Mouse (Mus musculus): Measurements from ENCODE around the gene Oxct1. TPM values are rescaled to one million over a fixed set of nuclear protein-coding genes. Genes with fewer than 3 reads are reported as not detected.

The Oxct1 gene
- polyA plus RNA-seq, 1 experiment from 2014 or later = 243 TPM

- no peak overlapping the region for H3K9ac ChIP-seq
- no peak overlapping the region for H3K27ac ChIP-seq
- H3K4me1 ChIP-seq = peaks cover 5% of the 10 kb centered on the region; the same call in 1 of the 2 replicates
- no peaks in the 10 kb centered on the region for H3K36me3 ChIP-seq
- H3K4me3 ChIP-seq = no peak overlapping the region
- WGBS = 67% methylated on average over 2 of the region's 2 CpGs
- H3K27me3 ChIP-seq = no peaks in the 10 kb centered on the region
- H3K4me2 ChIP-seq = no peak overlapping the region
- no peaks in the 10 kb centered on the region for H3K9me3 ChIP-seq
- ATAC-seq (ENCODE audit: borderline replicate concordance, extremely low read depth, low FRiP score, low TSS enrichment) = no peak
Measured at GRCm38 (mm10) chr15:3999144-3999543, 27.0 kb upstream of the Oxct1 start.

- no peak for ATAC-seq (ENCODE audit: borderline replicate concordance, extremely low read depth, low FRiP score, low TSS enrichment)
- no peaks in the 10 kb centered on the region for H3K27me3 ChIP-seq
- H3K4me2 ChIP-seq = no peak overlapping the region
- no peak overlapping the region for H3K4me3 ChIP-seq
- no peaks in the 10 kb centered on the region for H3K36me3 ChIP-seq
- H3K9ac ChIP-seq = no peak overlapping the region
- no peak overlapping the region for H3K27ac ChIP-seq
- WGBS = 77% methylated on average over 2 of the region's 2 CpGs
- no peaks in the 10 kb centered on the region for H3K4me1 ChIP-seq
- H3K9me3 ChIP-seq = no peaks in the 10 kb centered on the region
Measured at GRCm38 (mm10) chr15:4000536-4000935, 25.6 kb upstream of the Oxct1 start.

- Histone ChIP-seq H3K27ac (no peak overlapping the region), H3K27me3 (no peaks in the 10 kb centered on the region), H3K9me3 (no peaks in the 10 kb centered on the region), H3K4me2 (no peak overlapping the region), H3K4me1 (no peaks in the 10 kb centered on the region), H3K4me3 (no peak overlapping the region), H3K36me3 (no peaks in the 10 kb centered on the region), H3K9ac (no peak overlapping the region)
- WGBS = 72% methylated on average over 2 of the region's 2 CpGs
- no peak for ATAC-seq (ENCODE audit: borderline replicate concordance, extremely low read depth, low FRiP score, low TSS enrichment)
Measured at GRCm38 (mm10) chr15:4013873-4014272, 12.3 kb upstream of the Oxct1 start.

- Histone ChIP-seq H3K27me3 (no peaks in the 10 kb centered on the region), H3K9ac (no peak overlapping the region), H3K9me3 (no peaks in the 10 kb centered on the region), H3K4me3 (no peak overlapping the region), H3K36me3 (no peaks in the 10 kb centered on the region), H3K4me1 (peaks cover 6% of the 10 kb centered on the region), H3K27ac (no peak overlapping the region), H3K4me2 (no peak overlapping the region)
- 45% methylated on average over 4 of the region's 4 CpGs for WGBS
- ATAC-seq (ENCODE audit: borderline replicate concordance, extremely low read depth, low FRiP score, low TSS enrichment) = no peak
Measured at GRCm38 (mm10) chr15:4020711-4021110, 5.5 kb upstream of the Oxct1 start.

DNA sequence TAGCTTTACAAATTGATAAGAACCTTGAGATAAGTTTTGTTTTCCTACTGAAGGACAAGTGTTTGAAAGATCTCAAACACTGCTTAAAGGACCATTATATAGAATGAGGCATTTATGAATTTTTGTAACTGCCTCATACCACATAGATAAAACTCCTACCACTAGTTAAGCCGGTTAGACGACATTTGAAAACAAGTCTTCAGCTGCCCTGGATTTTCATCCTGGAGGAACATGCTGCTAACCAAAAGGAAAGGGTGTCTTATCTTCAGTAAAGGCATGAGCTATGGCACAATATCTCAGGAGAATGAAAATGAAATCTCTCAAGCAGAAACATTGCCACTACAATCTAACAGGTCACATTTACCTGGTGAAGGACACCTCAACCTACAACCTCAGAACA lies 2.4 kb upstream of the Oxct1 start:
- Histone ChIP-seq H3K4me3 (no peak overlapping the region), H3K27me3 (no peaks in the 10 kb centered on the region), H3K27ac (0 out of 2 replicates have a peak overlapping the region, but pooled peaks have one; percentile 35), H3K9me3 (no peaks in the 10 kb centered on the region), H3K36me3 (no peaks in the 10 kb centered on the region), H3K4me1 (peaks cover 21% of the 10 kb centered on the region), H3K9ac (no peak overlapping the region), H3K4me2 (no peak overlapping the region)
- WGBS = 60% methylated on average over 2 of the region's 2 CpGs
- no peak for ATAC-seq (ENCODE audit: borderline replicate concordance, extremely low read depth, low FRiP score, low TSS enrichment)

- H3K36me3 ChIP-seq = no peaks in the 10 kb centered on the region
- H3K27ac ChIP-seq = peak overlapping the region; percentile 35; the same call in 1 of the 2 replicates
- no peak for ATAC-seq (ENCODE audit: borderline replicate concordance, extremely low read depth, low FRiP score, low TSS enrichment)
- H3K4me1 ChIP-seq = peaks cover 21% of the 10 kb centered on the region
- no peaks in the 10 kb centered on the region for H3K9me3 ChIP-seq
- H3K4me2 ChIP-seq = no peak overlapping the region
- H3K27me3 ChIP-seq = no peaks in the 10 kb centered on the region
- H3K4me3 ChIP-seq = no peak overlapping the region
- H3K9ac ChIP-seq = no peak overlapping the region
- 76% methylated on average over 13 of the region's 13 CpGs for WGBS
Measured at GRCm38 (mm10) chr15:4024726-4025507, 1.3 kb upstream of the Oxct1 start.

GRCm38 (mm10) chr15:4025508-4025904 lies 677 bp upstream of the Oxct1 start:
- WGBS = 59% methylated on average over 11 of the region's 11 CpGs
- peak overlapping the region; percentile 97; the same call in 1 of the 2 replicates for H3K27ac ChIP-seq
- no peaks in the 10 kb centered on the region for H3K27me3 ChIP-seq
- H3K4me1 ChIP-seq = peaks cover 21% of the 10 kb centered on the region
- no peaks in the 10 kb centered on the region for H3K36me3 ChIP-seq
- H3K4me2 ChIP-seq = peak overlapping the region; percentile 71
- no peak overlapping the region for H3K9ac ChIP-seq
- H3K4me3 ChIP-seq = peak overlapping the region; percentile 77
- ATAC-seq (ENCODE audit: borderline replicate concordance, extremely low read depth, low FRiP score, low TSS enrichment) = no peak
- no peaks in the 10 kb centered on the region for H3K9me3 ChIP-seq

DNA sequence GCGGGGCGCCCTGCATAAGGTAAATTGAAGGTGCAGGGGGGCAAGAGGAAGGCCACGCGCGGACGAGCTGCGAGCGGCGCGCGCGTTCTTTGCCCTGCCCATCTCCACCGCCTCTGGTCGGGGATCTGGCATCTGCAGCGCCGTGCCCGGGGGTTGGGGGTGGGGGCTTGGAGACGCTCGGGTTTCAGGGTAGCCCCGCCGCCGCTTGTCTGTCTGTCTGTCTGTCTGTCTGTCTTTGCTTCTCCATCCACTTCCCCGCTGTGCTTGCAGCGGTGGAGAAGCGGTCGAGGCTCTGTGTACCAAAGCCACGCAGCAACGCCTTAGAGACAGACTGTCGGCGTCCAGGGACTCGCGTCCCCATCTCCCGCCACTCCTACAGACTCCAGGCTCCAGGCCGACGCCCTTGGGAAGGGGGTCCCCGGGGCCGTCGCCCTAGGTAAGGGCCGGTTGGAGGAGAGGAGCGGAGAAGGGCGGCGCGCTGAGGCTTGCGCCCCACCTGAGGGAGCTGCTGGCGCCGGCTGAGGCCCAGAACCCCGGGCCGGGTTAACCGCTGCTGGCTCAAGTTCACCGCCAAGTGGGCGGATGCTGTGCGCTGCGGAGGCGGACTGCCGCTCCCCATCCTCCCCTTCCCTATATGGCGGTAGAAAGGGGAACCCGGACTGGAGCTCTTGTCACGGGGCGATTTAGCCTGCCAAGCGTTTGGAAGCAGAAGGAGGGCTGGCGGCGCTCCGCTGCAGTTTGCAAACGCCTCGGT lies 825 bp downstream of the Oxct1 start:
- 0% methylated on average over 60 of the region's 65 CpGs for WGBS
- peaks cover 21% of the 10 kb centered on the region for H3K4me1 ChIP-seq
- ATAC-seq (ENCODE audit: borderline replicate concordance, extremely low read depth, low FRiP score, low TSS enrichment) = peak; percentile 85

GRCm38 (mm10) chr15:4027671-4028410 lies 1.7 kb downstream of the Oxct1 start:
- peak overlapping the region; percentile 78 for H3K9ac ChIP-seq
- no peaks in the 10 kb centered on the region for H3K36me3 ChIP-seq
- no peaks in the 10 kb centered on the region for H3K27me3 ChIP-seq
- H3K9me3 ChIP-seq = no peaks in the 10 kb centered on the region
- peak overlapping the region; percentile 71 for H3K4me2 ChIP-seq
- peak overlapping the region; percentile 77 for H3K4me3 ChIP-seq
- 5% methylated on average over 6 of the region's 6 CpGs for WGBS
- ATAC-seq (ENCODE audit: borderline replicate concordance, extremely low read depth, low FRiP score, low TSS enrichment) = no peak
- H3K27ac ChIP-seq = peak overlapping the region; percentile 97
- peaks cover 21% of the 10 kb centered on the region for H3K4me1 ChIP-seq

More for the DNA sequence above, 825 bp downstream of the Oxct1 start:
- no peaks in the 10 kb centered on the region for H3K36me3 ChIP-seq
- H3K4me3 ChIP-seq = peak overlapping the region; percentile 77
- peak overlapping the region; percentile 97 for H3K27ac ChIP-seq
- H3K9ac ChIP-seq = peak overlapping the region; percentile 78
- no peaks in the 10 kb centered on the region for H3K9me3 ChIP-seq
- no peaks in the 10 kb centered on the region for H3K27me3 ChIP-seq
- H3K4me2 ChIP-seq = peak overlapping the region; percentile 71

- Histone ChIP-seq H3K4me1 (peaks cover 21% of the 10 kb centered on the region), H3K9me3 (no peaks in the 10 kb centered on the region), H3K9ac (no peak overlapping the region), H3K27ac (no peak overlapping the region), H3K4me3 (no peak overlapping the region), H3K36me3 (no peaks in the 10 kb centered on the region), H3K4me2 (peak overlapping the region; percentile 71; the same call in 1 of the 2 replicates), H3K27me3 (no peaks in the 10 kb centered on the region)
- no peak for ATAC-seq (ENCODE audit: borderline replicate concordance, extremely low read depth, low FRiP score, low TSS enrichment)
- WGBS = 86% methylated on average over 6 of the region's 6 CpGs
Measured at GRCm38 (mm10) chr15:4028411-4028700, 2.2 kb downstream of the Oxct1 start.

DNA sequence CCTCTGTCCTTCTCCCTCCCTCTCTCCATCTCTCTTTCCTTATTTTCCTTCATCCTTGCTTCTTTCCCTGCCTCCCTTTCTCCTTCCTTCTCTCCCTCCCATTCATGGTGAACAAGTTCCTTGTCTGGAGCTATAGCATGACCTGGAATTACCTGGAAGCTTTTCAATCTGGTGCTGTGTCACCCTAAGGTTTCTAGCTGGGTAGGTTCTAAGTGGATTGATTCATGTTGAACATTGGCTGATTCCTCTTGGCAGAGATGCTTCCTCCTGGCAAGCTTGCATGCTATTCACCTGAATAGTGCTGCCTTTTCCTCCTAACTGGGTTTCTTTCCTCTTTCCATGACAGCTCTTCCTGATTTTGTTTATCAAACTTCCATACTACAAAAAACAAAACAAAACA lies 2.8 kb downstream of the Oxct1 start:
- Histone ChIP-seq H3K9ac (no peak overlapping the region), H3K4me2 (no peak overlapping the region), H3K4me1 (peaks cover 21% of the 10 kb centered on the region), H3K9me3 (no peaks in the 10 kb centered on the region), H3K27ac (no peak overlapping the region), H3K27me3 (no peaks in the 10 kb centered on the region), H3K4me3 (no peak overlapping the region), H3K36me3 (no peaks in the 10 kb centered on the region)
- no peak for ATAC-seq (ENCODE audit: borderline replicate concordance, extremely low read depth, low FRiP score, low TSS enrichment)
